Mouse (Mus musculus) frontal cortex, adult 2 months (tissue): ENCODE measurements around the gene Tbc1d21. TPM values are rescaled to one million over a fixed set of nuclear protein-coding genes. Genes with fewer than 3 reads are reported as not detected.

ENCODE experiments used
- polyA plus RNA-seq: library from polyadenylated mRNA; depleted of rRNA; stranded (reverse); fragments of >200 nt; gene quantifications from 2 replicates; pipeline ENCODE4 v1.2.3, GENCODE M21; 2012; rRNA removed

The Tbc1d21 gene
- polyA plus RNA-seq, 1 experiment = not detected

Other genes with a start within 250 kb of the Tbc1d21 start
- 96.8 and 108 TPM in 2 replicates for gene Islr, start 166.1 kb downstream of the Tbc1d21 start, polyA plus RNA-seq
- 38.6 and 42.5 TPM in 2 replicates for gene Islr2, start 166.1 kb downstream of the Tbc1d21 start, polyA plus RNA-seq
- 9.5 and 10.0 TPM in 2 replicates for gene Pml, start 120.7 kb downstream of the Tbc1d21 start, polyA plus RNA-seq
- 99.9 and 102 TPM in 2 replicates for gene Stoml1, start 117.3 kb downstream of the Tbc1d21 start, polyA plus RNA-seq
- 4.9 and 5.3 TPM in 2 replicates for gene Loxl1, start 57.3 kb downstream of the Tbc1d21 start, polyA plus RNA-seq
- 158 and 162 TPM in 2 replicates for gene Insyn1, start 118.1 kb upstream of the Tbc1d21 start, polyA plus RNA-seq
- 15.8 and 16.2 TPM in 2 replicates for gene Cd276, start 185.0 kb upstream of the Tbc1d21 start, polyA plus RNA-seq
- 986 and 1,010 TPM in 2 replicates for gene Nptn, start 211.8 kb upstream of the Tbc1d21 start, polyA plus RNA-seq